Mouse (Mus musculus) liver, embryonic 16.5 days (tissue): Measurements from ENCODE around the gene Gbe1. TPM values are rescaled to one million over a fixed set of nuclear protein-coding genes. Genes with fewer than 3 reads are reported as not detected.

Experiments used
- ATAC-seq: fragments of 200-750 bp; cut with Nextera tagmentation; 2 replicates; pipeline ENCODE4 v1.8.0; 2017; ENCODE audit warnings: low read depth, mild to moderate bottlenecking, moderate number of reproducible peaks, moderate library complexity
- H3K27ac ChIP-seq: fragments of 300-500 bp; sonication (generic); 2 replicates; pipeline ENCODE4 v1.5.1; 2014; ENCODE audit warnings: mild to moderate bottlenecking, low read length
- H3K27me3 ChIP-seq: fragments of 300-500 bp; sonication (generic); 2 replicates; pipeline ENCODE4 v1.6.1; 2014; ENCODE audit warnings: low read depth, low read length, mixed read lengths; ENCODE audit not compliant: control insufficient read depth, insufficient read depth
- H3K36me3 ChIP-seq: fragments of 300-500 bp; sonication (generic); 2 replicates; pipeline ENCODE4 v1.6.1; 2014; ENCODE audit warnings: mild to moderate bottlenecking; ENCODE audit not compliant: control insufficient read depth, insufficient read depth
- H3K4me1 ChIP-seq: fragments of 300-500 bp; sonication (generic); 2 replicates; pipeline ENCODE4 v1.6.1; 2014; ENCODE audit warnings: low read depth, low read length, mixed read lengths; ENCODE audit not compliant: control insufficient read depth
- H3K4me2 ChIP-seq: fragments of 300-500 bp; sonication (generic); 2 replicates; pipeline ENCODE4 v1.6.1; 2014; ENCODE audit warnings: low read depth, low read length, mixed read lengths
- H3K4me3 ChIP-seq: fragments of 300-500 bp; sonication (generic); 2 replicates; pipeline ENCODE4 v1.5.1; 2014; ENCODE audit warnings: low read depth, mild to moderate bottlenecking, low read length
- H3K9ac ChIP-seq: fragments of 300-500 bp; sonication (generic); 2 replicates; pipeline ENCODE4 v1.6.1; 2014; ENCODE audit warnings: low read depth, low read length
- H3K9me3 ChIP-seq: fragments of 300-500 bp; sonication (generic); replicated peaks from 2 replicates; pipeline ENCODE4 v1.6.1; 2016; ENCODE audit warnings: low read length; ENCODE audit not compliant: control insufficient read depth
- WGBS: fragments of 180-500 bp; shearing (Covaris S2); extraction: QIAGEN DNeasy Blood & Tissue Kit; methylation state at CpG from one replicate; pipeline ENCODE4 v1.1.7; 2014; ENCODE audit not compliant: insufficient replicate concordance; 5-methylcytosine and 5-hydroxymethylcytosine counted together
- polyA plus RNA-seq: library from polyadenylated mRNA; unstranded; fragments of >200 nt; fragmentation: Nextera tagmentation; extraction: Ambion mirVana; gene quantifications from 2 replicates; pipeline ENCODE4 v1.2.1, GENCODE M21; 2015

The Gbe1 gene
- polyA plus RNA-seq, 1 experiment from 2014 or later, result 36.7 TPM

- Histone ChIP-seq H3K27ac (no peak overlapping the region), H3K9ac (no peak overlapping the region), H3K9me3 (no peaks in the 10 kb centered on the region), H3K4me1 (no peaks in the 10 kb centered on the region), H3K4me2 (no peak overlapping the region), H3K27me3 (no peaks in the 10 kb centered on the region), H3K4me3 (no peak overlapping the region), H3K36me3 (peaks cover 4% of the 10 kb centered on the region)
- 67% methylated on average over 1 of the region's 1 CpGs for WGBS
- ATAC-seq, result no peak
Measured at GRCm38 (mm10) chr16:70385494-70385893, 71.7 kb downstream of the Gbe1 start.

- no peak for ATAC-seq
- Histone ChIP-seq H3K27me3 (no peaks in the 10 kb centered on the region), H3K4me2 (no peak overlapping the region), H3K9ac (no peak overlapping the region), H3K4me3 (no peak overlapping the region), H3K27ac (no peak overlapping the region), H3K9me3 (no peaks in the 10 kb centered on the region), H3K4me1 (no peaks in the 10 kb centered on the region), H3K36me3 (peaks cover 4% of the 10 kb centered on the region)
- 82% methylated on average over 2 of the region's 2 CpGs for WGBS
Measured at GRCm38 (mm10) chr16:70387385-70387784, 73.6 kb downstream of the Gbe1 start.

GRCm38 (mm10) chr16:70395276-70395675 is 81.5 kb downstream of the Gbe1 start:
- Histone ChIP-seq H3K4me3 (no peak overlapping the region), H3K4me1 (no peaks in the 10 kb centered on the region), H3K9me3 (no peaks in the 10 kb centered on the region), H3K4me2 (no peak overlapping the region), H3K27me3 (no peaks in the 10 kb centered on the region), H3K27ac (no peak overlapping the region), H3K9ac (no peak overlapping the region), H3K36me3 (peaks cover under 1% of the 10 kb centered on the region)
- 45% methylated on average over 3 of the region's 3 CpGs for WGBS
- ATAC-seq, result no peak

- Histone ChIP-seq H3K4me3 (no peak overlapping the region), H3K27ac (no peak overlapping the region), H3K27me3 (no peaks in the 10 kb centered on the region), H3K9me3 (no peaks in the 10 kb centered on the region), H3K36me3 (no peaks in the 10 kb centered on the region), H3K4me1 (no peaks in the 10 kb centered on the region), H3K9ac (no peak overlapping the region), H3K4me2 (no peak overlapping the region)
- no peak for ATAC-seq
- 72% methylated on average over 2 of the region's 2 CpGs for WGBS
Measured at GRCm38 (mm10) chr16:70407780-70408179, 94.0 kb downstream of the Gbe1 start.

GRCm38 (mm10) chr16:70421077-70421476 is 107.3 kb downstream of the Gbe1 start:
- Histone ChIP-seq H3K9ac (no peak overlapping the region), H3K36me3 (no peaks in the 10 kb centered on the region), H3K4me1 (no peaks in the 10 kb centered on the region), H3K4me3 (no peak overlapping the region), H3K9me3 (no peaks in the 10 kb centered on the region), H3K4me2 (no peak overlapping the region), H3K27ac (no peak overlapping the region), H3K27me3 (no peaks in the 10 kb centered on the region)
- ATAC-seq, result no peak
- 56% methylated on average over 3 of the region's 3 CpGs for WGBS

GRCm38 (mm10) chr16:70449520-70449919 is 135.8 kb downstream of the Gbe1 start:
- Histone ChIP-seq H3K4me1 (no peaks in the 10 kb centered on the region), H3K27me3 (no peaks in the 10 kb centered on the region), H3K9ac (no peak overlapping the region), H3K9me3 (no peaks in the 10 kb centered on the region), H3K27ac (no peak overlapping the region), H3K36me3 (no peaks in the 10 kb centered on the region), H3K4me2 (no peak overlapping the region), H3K4me3 (no peak overlapping the region)
- 62% methylated on average over 6 of the region's 6 CpGs for WGBS
- ATAC-seq, result no peak

- WGBS, result 30% methylated on average over 2 of the region's 3 CpGs
- H3K9ac ChIP-seq, result no peak overlapping the region
Measured at GRCm38 (mm10) chr16:70475583-70475982, 161.8 kb downstream of the Gbe1 start.

GRCm38 (mm10) chr16:70476161-70476560 is 162.4 kb downstream of the Gbe1 start:
- Histone ChIP-seq H3K9ac (no peak overlapping the region), H3K36me3 (no peaks in the 10 kb centered on the region), H3K4me1 (no peaks in the 10 kb centered on the region), H3K27me3 (no peaks in the 10 kb centered on the region), H3K4me3 (no peak overlapping the region), H3K27ac (no peak overlapping the region), H3K9me3 (no peaks in the 10 kb centered on the region), H3K4me2 (no peak overlapping the region)
- WGBS, result 63% methylated on average over 4 of the region's 4 CpGs
- no peak for ATAC-seq

More at GRCm38 (mm10) chr16:70475583-70475982, 161.8 kb downstream of the Gbe1 start:
- Histone ChIP-seq H3K4me3 (no peak overlapping the region), H3K27ac (no peak overlapping the region), H3K9me3 (no peaks in the 10 kb centered on the region), H3K4me1 (no peaks in the 10 kb centered on the region), H3K4me2 (no peak overlapping the region), H3K27me3 (no peaks in the 10 kb centered on the region), H3K36me3 (no peaks in the 10 kb centered on the region)
- ATAC-seq, result no peak

GRCm38 (mm10) chr16:70480494-70480893 is 166.7 kb downstream of the Gbe1 start:
- Histone ChIP-seq H3K27ac (no peak overlapping the region), H3K9me3 (no peaks in the 10 kb centered on the region), H3K27me3 (no peaks in the 10 kb centered on the region), H3K9ac (no peak overlapping the region), H3K4me2 (no peak overlapping the region), H3K4me1 (no peaks in the 10 kb centered on the region), H3K36me3 (no peaks in the 10 kb centered on the region), H3K4me3 (no peak overlapping the region)
- WGBS, result 67% methylated on average over 3 of the region's 3 CpGs
- no peak for ATAC-seq
